Mouse (Mus musculus): ENCODE results near the gene Csk.

The Csk gene

DNA sequence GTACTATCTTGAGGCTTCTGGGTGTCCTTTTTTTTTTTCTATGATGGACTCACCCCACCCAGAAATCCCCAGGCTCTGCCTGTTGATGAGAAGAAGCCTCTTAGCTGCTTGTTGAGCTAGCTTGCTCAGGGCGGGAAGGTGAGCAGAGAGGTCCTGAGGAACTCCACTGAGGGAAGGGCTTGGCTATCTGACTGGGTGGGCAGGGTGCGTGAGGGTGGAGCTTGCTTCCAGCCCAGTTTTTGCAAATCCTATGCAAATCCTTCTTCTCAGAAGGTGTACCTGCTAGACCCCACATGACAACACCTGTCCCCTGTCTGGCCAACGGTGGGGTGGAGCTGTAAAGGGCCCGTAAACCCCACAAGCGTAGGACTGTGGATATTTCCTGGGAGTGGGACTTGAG, at the start of gene Csk:
TSS of gene Csk (minus strand) at position 349 of the 400 bp plus-strand sequence.
- DNase-seq (ENCODE audit: low read depth, low spot score) = peak; percentile 52

- DNase-seq (ENCODE audit: low read depth, low spot score) = peak; percentile 12
Measured at GRCm38 (mm10) chr9:57698466-57699150, 45.2 kb upstream of the Csk start.

- peak; percentile 33 for DNase-seq (ENCODE audit: low read depth, low spot score)
Measured at GRCm38 (mm10) chr9:57697380-57697779, 43.9 kb upstream of the Csk start.

DNA sequence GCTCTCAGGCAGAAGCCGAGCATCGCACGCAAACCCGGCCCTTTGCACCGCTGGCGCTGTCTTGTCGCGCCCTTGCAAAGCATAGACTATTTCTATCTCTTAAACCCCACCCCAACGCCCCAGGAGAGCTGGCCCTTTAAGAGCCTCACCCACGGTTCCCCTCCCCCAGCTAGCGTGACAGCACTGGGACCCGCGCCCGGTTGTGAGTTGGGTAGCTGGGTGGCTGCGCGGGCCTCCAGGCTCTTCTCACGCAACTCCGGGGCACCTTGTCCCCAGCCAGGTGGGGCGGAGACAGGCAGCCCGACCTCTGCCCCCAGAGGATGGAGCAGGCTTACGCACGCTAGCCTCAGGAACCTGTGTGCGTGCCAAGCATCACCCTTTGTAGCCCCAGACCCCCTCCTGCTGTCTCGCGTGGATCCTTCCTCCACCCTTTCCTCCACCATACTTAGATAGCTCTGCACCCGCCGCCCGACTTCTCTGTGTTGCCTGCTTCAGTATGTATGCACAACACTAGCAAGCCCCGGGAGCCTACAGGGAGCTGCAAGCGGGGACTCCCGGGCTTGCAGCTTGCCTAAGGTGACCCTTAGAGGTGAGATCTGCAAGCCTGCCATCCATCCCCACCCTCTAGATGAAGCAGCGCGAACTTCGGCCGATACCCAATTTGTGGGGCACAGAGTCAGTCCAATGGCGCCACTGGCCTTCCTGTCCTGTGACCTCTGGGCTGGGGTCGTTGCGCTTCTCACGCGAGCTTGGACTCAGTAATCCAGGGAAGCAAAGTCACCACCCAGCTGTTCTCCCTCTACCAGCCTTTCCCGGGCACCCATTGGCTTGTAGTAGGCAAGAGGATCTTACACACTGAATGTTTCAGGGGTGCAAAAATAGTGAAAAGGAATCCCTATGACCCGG, 43.2 kb upstream of the Csk start:
- peak; percentile 79 for DNase-seq (ENCODE audit: low read depth, low spot score)

DNA sequence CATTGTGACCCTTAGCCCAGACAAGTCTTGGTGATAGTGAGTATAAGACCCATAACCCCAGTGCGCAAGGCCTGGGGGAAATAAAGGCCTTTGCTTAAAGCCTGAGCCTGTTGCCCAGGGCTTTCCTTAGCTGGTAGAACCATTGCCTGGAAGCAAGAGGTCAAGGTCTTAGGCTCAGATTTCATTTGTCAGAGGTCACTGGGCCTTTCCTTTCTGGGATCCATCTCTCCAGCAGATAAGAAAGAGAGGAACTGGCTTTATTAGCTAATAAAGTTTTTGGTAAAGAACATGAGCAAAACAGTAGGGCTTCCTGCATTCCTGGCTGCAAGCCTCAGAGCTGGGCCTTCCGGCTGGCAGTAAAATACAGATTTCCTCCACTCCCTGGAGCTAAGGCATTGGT, 40.7 kb upstream of the Csk start:
- DNase-seq (ENCODE audit: low read depth, low spot score) = no peak

- no peak for DNase-seq (ENCODE audit: low read depth, low spot score)
Measured at GRCm38 (mm10) chr9:57688606-57689005, 35.2 kb upstream of the Csk start.

GRCm38 (mm10) chr9:57688158-57688557, 34.7 kb upstream of the Csk start:
- DNase-seq (ENCODE audit: low read depth, low spot score) = peak; percentile 80

DNA sequence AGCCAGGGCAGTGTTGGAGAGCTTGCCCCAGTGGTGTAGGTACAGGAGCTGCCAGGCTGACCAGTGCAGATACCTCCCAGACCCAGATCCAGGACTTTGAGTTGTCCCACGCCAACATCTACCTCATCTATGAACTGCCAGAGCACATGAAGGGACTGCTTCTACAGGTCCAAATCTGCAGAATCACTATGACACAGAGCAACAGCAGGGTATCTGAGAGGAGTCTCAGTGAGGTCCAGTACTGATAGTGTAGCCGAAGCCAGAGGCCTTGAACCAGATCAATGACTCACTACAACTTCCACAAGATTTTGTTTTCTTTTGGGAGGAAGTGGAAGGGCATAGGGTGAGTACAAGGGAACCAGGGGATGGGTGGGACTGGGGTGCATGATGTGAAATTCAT, 34.3 kb upstream of the Csk start, which contains the start of gene Cyp1a1:
TSS of gene Cyp1a1 (plus strand) at position 178 of the 400 bp plus-strand sequence.
- DNase-seq (ENCODE audit: low read depth, low spot score) = no peak

DNA sequence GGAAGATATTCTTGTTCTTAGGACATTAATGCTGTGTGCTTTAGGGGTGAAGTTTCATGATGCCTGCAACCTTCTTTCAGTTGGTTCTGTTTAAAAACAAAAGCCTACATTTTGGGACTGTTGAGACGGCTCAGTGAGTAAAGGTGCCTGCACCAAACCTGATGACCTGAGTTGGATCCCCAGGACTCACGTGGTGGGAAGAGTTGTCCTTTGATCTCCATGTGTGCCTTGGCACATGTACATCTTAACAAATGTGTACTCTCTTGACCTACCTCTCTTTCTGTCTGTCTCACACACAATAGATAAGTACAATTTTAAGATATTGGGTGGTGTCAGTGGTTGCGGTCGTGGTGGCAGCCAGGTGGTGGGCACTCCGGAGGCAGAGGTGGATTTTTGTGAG, 32.6 kb upstream of the Csk start:
- DNase-seq (ENCODE audit: low read depth, low spot score) = no peak

DNA sequence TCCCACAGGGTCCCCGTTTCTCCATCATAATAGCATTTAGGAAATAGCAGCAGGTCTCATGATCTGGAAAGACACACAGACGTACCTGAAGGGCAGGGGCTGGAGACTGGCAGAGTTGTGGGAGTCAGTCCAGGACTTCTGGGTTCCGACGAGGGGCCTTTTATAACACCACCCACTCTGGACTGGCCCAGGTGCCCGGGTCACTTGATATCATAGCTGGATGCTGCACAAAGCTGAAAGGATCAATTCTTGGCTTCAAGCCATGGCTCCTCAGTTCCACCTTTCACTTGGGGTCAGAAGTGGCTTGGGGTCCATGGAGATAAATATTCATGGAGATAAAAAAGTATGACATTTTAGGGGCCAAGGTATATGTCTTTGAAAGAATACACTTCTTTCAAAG, 30.1 kb upstream of the Csk start, which contains the start of gene Cyp1a2:
TSS of gene Cyp1a2 (minus strand) at position 184 of the 400 bp plus-strand sequence.
- no peak for DNase-seq (ENCODE audit: low read depth, low spot score)

DNA sequence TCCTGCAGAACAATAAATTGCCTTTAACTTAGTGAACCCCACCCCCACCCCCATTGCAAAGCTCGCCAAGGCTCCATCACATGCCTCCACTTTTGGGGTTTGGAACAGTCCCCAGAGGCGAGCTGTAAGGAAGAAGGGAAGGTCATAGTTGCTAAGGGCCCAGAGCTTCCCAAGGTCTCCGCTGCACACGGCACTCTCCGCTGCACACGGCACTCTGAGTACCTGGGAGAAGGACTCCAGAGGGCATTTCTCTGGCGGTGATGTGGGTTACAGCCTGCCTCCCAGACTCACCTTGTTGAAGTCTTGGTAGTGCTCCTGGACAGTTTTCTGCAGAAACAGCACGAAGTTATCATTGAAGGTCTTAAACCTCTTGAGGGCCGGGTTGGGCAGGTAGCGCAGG, 28.0 kb upstream of the Csk start:
- peak; percentile 15 for DNase-seq (ENCODE audit: low read depth, low spot score)

- DNase-seq (ENCODE audit: low read depth, low spot score) = no peak
Measured at GRCm38 (mm10) chr9:57671500-57671899, 18.1 kb upstream of the Csk start.

DNA sequence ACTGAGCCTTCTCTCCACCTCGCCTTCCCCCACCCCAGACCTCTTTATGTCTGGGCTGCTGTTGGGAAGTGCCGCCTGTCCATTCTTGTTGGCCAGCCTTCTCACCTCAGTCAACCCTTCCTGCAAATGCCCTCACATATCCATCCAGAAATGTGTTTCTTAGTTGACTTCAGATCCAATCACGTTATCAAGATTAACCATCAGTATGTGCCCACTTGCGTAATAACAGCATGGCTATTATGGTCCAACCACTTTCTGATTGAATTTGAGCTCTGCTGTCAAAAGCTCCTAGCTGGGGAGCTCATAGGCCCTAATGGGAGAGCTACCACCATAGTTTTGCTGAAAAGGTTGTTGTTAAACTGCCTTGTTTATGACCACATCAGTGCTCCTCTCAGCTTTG, 17.6 kb upstream of the Csk start:
- DNase-seq (ENCODE audit: low read depth, low spot score) = no peak

- no peak for DNase-seq (ENCODE audit: low read depth, low spot score)
Measured at GRCm38 (mm10) chr9:57669566-57669965, 16.1 kb upstream of the Csk start.

GRCm38 (mm10) chr9:57668277-57668676, 14.8 kb upstream of the Csk start:
- no peak for DNase-seq (ENCODE audit: low read depth, low spot score)

- DNase-seq (ENCODE audit: low read depth, low spot score) = no peak
Measured at GRCm38 (mm10) chr9:57667817-57668216, 14.4 kb upstream of the Csk start.

DNA sequence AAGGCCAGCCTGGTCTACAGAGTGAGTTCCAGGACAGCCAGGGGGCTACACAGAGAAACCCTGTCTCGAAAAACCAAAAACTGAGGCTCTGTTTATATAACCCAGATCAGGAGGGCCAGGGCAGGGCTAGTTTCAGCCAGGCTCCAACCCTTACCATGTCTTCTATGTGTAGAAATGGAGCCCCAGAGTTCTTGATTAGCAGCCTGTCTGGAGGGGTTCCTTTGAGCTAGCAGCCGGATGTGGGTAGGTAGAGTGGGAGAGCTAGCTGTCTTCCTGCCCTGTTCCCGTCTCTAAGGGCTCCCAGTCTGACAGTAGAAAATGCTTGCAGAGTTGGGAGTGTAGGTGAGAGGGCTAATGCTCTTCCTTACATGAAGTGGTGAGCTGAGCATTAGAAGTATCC, 13.7 kb upstream of the Csk start:
- no peak for DNase-seq (ENCODE audit: low read depth, low spot score)

DNA sequence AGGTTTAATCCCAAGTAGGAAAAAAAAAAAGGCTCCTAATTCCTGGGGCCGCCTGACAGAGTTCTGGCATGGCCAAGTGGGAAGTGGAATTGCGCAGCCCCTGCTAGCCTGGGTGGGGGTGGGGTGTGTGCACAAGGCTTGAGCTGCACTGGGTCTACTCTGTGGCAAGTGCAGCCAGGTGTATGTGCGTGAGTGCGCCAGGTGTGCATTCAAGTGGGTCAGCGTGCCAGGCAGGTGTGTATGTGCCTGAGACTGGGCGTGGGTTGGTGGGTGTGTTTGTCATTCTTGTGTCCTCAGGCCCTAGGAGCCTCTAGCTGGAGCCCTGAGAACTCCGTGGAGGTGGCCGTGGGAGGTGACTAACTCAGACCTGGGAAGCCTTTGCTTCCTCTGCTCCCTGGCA, 13.1 kb upstream of the Csk start:
- DNase-seq (ENCODE audit: low read depth, low spot score) = no peak

- no peak for DNase-seq (ENCODE audit: low read depth, low spot score)
Measured at GRCm38 (mm10) chr9:57664616-57665015, 11.2 kb upstream of the Csk start.

DNA sequence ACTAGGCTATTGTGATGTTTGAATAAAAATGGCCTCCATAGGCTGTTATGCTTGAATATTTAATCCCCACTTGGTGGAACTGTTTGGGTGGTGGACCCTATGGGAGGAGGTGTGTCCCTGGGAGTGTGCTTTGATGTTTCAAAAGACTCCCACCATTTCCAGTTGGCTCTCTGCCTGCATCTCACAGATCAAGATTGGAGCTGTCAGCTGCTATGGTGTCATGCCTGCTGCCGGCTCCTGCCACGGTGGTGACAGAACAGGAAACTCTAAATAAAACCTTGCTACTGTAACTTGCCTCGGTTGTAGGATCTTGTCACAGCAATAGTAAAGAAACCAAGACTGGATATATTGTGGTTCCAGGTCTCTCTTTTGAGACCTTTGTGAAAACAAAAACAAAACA, 8.1 kb upstream of the Csk start:
- DNase-seq (ENCODE audit: low read depth, low spot score) = no peak

- DNase-seq (ENCODE audit: low read depth, low spot score) = no peak
Measured at GRCm38 (mm10) chr9:57660501-57660900, 7.1 kb upstream of the Csk start.

DNA sequence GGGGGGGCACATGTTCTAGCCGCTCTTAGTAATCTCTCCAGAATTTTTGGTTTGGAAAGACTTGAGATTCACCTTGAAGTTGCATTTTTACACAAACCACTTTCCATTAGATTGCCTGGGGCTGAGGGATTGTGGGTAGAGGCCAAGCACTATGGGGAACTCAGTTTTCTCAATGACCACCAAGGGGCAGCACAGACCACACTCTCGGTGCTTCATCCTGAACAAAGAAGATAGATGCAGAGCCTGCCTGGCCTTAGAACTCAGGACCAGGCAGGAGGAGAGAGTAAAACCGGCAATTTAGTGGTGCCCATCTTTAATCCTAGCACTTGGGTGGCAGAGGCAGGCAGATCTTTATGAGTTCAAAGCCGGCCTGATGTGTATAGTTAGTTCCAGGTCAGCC, 6.3 kb upstream of the Csk start:
- DNase-seq (ENCODE audit: low read depth, low spot score) = peak; percentile 86

DNA sequence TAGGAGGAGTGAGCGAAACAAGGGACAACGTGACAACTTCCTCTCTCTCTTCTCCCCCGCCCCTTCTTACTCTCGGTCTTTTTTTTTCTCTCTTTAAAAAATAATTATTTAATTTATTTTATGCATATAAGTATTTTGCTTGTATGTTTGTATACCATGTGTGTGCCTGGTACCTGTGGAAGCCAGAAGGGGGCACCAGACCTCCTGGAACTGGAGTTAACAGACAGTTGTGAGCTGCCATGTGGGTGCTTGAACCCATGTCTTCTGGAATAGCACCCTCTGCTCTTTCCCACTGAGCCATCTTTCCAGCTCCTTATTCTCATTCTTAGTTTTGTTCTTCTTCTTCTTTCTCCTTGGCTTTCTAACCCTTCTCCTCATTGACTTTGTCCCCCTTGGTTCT, 5.5 kb upstream of the Csk start:
- peak; percentile 31 for DNase-seq (ENCODE audit: low read depth, low spot score)

All from ZHBTc4 (cell line).